In genomic region chr5:111509575-111510057, GRCm38 (mm10) we compare ENCODE assay signal across 8 mouse cellular contexts.
DNase-seq lines count a peak whose midpoint lies in the region; ATAC-seq lines count a peak whose summit lies in the region.

No protein-coding gene starts in this region.

- H3K4me2 ChIP-seq in embryonic facial prominence, embryonic 14.5 days (ENCODE audit: low read depth, low read length): peak overlapping the region; percentile 51
- peak overlapping the region; percentile 63 for H3K4me2 ChIP-seq in intestine, embryonic 15.5 days (replicated peaks)
- peak overlapping the region; percentile 72 for H3K4me2 ChIP-seq in liver, embryonic 16.5 days (ENCODE audit: low read depth, low read length)

- H3K4me1 ChIP-seq in erythroblast, embryonic 14.5 days (ENCODE audit: control insufficient read depth): peaks cover 43% of the 10 kb centered on the region
- peaks cover 23% of the 10 kb centered on the region for H3K4me1 ChIP-seq in embryonic facial prominence, embryonic 14.5 days (ENCODE audit: control insufficient read depth, insufficient read depth, low read length)
- H3K4me1 ChIP-seq in intestine, embryonic 15.5 days (replicated peaks): peaks cover 34% of the 10 kb centered on the region
- peaks cover 43% of the 10 kb centered on the region for H3K4me1 ChIP-seq in liver, embryonic 16.5 days (ENCODE audit: control insufficient read depth, low read depth, low read length)

- peak overlapping the region; percentile 46 for H3K9ac ChIP-seq in embryonic facial prominence, embryonic 14.5 days (ENCODE audit: low read depth, low read length)
- peak overlapping the region; percentile 26; the same call in 1 of the 2 replicates for H3K9ac ChIP-seq in intestine, embryonic 15.5 days
- H3K9ac ChIP-seq in liver, embryonic 16.5 days (ENCODE audit: low read depth, low read length): peak overlapping the region; percentile 54

- 14% methylated on average over 9 of the region's 9 CpGs for WGBS in embryonic facial prominence, embryonic 14.5 days
- 16% methylated on average over 9 of the region's 9 CpGs for WGBS in intestine, embryonic 15.5 days
- WGBS in liver, embryonic 16.5 days (ENCODE audit: insufficient replicate concordance): 3% methylated on average over 9 of the region's 9 CpGs

- H3K27ac ChIP-seq in embryonic facial prominence, embryonic 14.5 days (replicated peaks; ENCODE audit: low read depth, low read length): no peak overlapping the region
- 0 out of 2 replicates have a peak overlapping the region, but pooled peaks have one; percentile 37 for H3K27ac ChIP-seq in intestine, embryonic 15.5 days
- peak overlapping the region; percentile 64 for H3K27ac ChIP-seq in liver, embryonic 16.5 days (ENCODE audit: low read length)

- no peak for DNase-seq in embryonic facial prominence, embryonic 14.5 days (ENCODE audit: low spot score)
- DNase-seq in yolk sac, embryonic 10.5 days (ENCODE audit: low spot score): peak; percentile 37
- DNase-seq in frontal cortex, postnatal 10 days (ENCODE audit: low spot score in 2 of 2): no peak

- peak overlapping the region; percentile 53 for H3K4me3 ChIP-seq in erythroblast, embryonic 14.5 days (replicated peaks)
- peak overlapping the region; percentile 19 for H3K4me3 ChIP-seq in embryonic facial prominence, embryonic 14.5 days (ENCODE audit: low read depth, low read length)
- H3K4me3 ChIP-seq in intestine, embryonic 15.5 days (replicated peaks): peak overlapping the region; percentile 32
- H3K4me3 ChIP-seq in liver, embryonic 16.5 days (ENCODE audit: low read depth, low read length): peak overlapping the region; percentile 55

- no peaks in the 10 kb centered on the region for H3K36me3 ChIP-seq in erythroblast, embryonic 14.5 days (ENCODE audit: control insufficient read depth)
- no peaks in the 10 kb centered on the region for H3K36me3 ChIP-seq in embryonic facial prominence, embryonic 14.5 days (ENCODE audit: control insufficient read depth, insufficient read depth, low read length)
- H3K36me3 ChIP-seq in intestine, embryonic 15.5 days: no peaks in the 10 kb centered on the region
- no peaks in the 10 kb centered on the region for H3K36me3 ChIP-seq in liver, embryonic 16.5 days (ENCODE audit: control insufficient read depth, insufficient read depth)

- H3K27me3 ChIP-seq in erythroblast, embryonic 14.5 days (ENCODE audit: control insufficient read depth): peaks cover 24% of the 10 kb centered on the region
- no peaks in the 10 kb centered on the region for H3K27me3 ChIP-seq in embryonic facial prominence, embryonic 14.5 days (replicated peaks; ENCODE audit: control insufficient read depth, insufficient read depth, low read length)
- H3K27me3 ChIP-seq in intestine, embryonic 15.5 days (replicated peaks): 0 out of 2 replicates have a peak, but pooled peaks cover 3% of the 10 kb centered on the region
- no peaks in the 10 kb centered on the region for H3K27me3 ChIP-seq in liver, embryonic 16.5 days (ENCODE audit: control insufficient read depth, insufficient read depth, low read depth, low read length)

- no peak for ATAC-seq in erythroblast, adult 5-6 weeks (replicated peaks; ENCODE audit: low FRiP score, poor library complexity, severe bottlenecking)
- ATAC-seq in embryonic facial prominence, embryonic 14.5 days (ENCODE audit: low read depth): 0 out of 2 replicates have a peak, but pooled peaks have one; percentile 10
- peak; percentile 26 for ATAC-seq in intestine, embryonic 15.5 days
- ATAC-seq in liver, embryonic 16.5 days (ENCODE audit: low read depth): peak; percentile 9
- no peak for ATAC-seq in cerebellum, adult (ENCODE audit: insufficient number of reproducible peaks, low FRiP score, low TSS enrichment)

- no peaks in the 10 kb centered on the region for H3K9me3 ChIP-seq in erythroblast, embryonic 14.5 days (ENCODE audit: control insufficient read depth, low read length)
- H3K9me3 ChIP-seq in embryonic facial prominence, embryonic 14.5 days (ENCODE audit: control insufficient read depth, low read length): no peaks in the 10 kb centered on the region
- no peaks in the 10 kb centered on the region for H3K9me3 ChIP-seq in intestine, embryonic 15.5 days
- H3K9me3 ChIP-seq in liver, embryonic 16.5 days (replicated peaks; ENCODE audit: control insufficient read depth, low read length): no peaks in the 10 kb centered on the region

Comparison
In these comparisons a context has a peak if more than half of its experiments do, and no peak if none do; other contexts are left out.
1. ATAC-seq: peak in embryonic facial prominence, embryonic 14.5 days (single experiment), intestine, embryonic 15.5 days (single experiment) and liver, embryonic 16.5 days (single experiment); none in erythroblast, adult 5-6 weeks (single experiment) and cerebellum, adult (single experiment).
2. Peak in every context shown above with its lines, with median percentiles within 50 percentile points of each other: H3K4me3 ChIP-seq, H3K4me2 ChIP-seq and H3K9ac ChIP-seq.